Mouse (Mus musculus) large intestine, adult 2 months (tissue): Measurements from ENCODE around the gene Rab25. TPM values are rescaled to one million over a fixed set of nuclear protein-coding genes. Genes with fewer than 3 reads are reported as not detected.

ENCODE experiments used
- DNase-seq: peaks from one replicate; pipeline ENCODE4 v3.0.0-alpha.2; 2012; ENCODE audit warnings: low read depth, low spot score
- WGBS: fragments of 180-500 bp; shearing (Covaris S2); methylation state at CpG from one replicate; pipeline ENCODE4 v1.1.7; 2018; 5-methylcytosine and 5-hydroxymethylcytosine counted together
- polyA plus RNA-seq: library from polyadenylated mRNA; depleted of rRNA; stranded (reverse); fragments of >200 nt; gene quantifications from 2 replicates; pipeline ENCODE4 v1.2.3, GENCODE M21; 2012

Rab25 gene
- polyA plus RNA-seq, 1 experiment = 238 TPM

DNA sequence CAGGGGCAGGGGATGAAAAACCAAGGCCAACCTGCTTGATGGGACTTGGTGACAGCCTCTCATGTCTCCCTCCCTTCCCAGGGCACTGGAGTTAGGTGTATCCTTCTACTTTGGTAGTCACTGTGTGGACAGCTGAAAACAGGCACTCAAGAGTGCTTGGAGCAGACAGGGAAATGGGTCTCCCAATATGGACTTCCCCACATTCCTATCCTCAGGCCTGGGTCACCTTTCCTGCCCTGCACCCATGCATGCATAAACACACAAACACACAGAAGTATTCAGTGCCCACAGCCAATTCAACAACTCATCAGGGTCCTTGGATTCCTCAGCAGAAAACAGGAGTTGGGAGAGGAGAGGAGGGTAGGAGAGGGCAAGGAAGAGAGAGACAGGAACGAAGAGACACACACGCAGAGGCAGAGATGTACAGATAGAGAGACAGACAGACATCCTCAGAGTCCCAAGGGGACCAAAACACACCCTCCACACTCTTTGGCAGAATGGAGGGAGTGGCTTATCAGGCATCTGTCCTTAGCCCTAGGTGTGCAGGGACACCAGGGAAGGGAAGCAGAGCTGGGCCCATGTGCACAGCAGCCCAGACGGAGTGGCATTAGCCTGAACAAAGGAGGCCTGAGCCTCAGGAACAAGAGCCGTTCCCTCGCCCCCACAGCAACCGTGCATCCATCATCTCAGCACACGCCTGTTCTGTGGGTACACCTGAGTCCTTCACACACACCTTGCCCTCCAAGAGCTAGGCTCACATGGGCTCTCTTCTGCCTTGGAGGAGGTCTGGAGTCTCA is 18.7 kb downstream of the Rab25 start:
- WGBS = 73% methylated on average over 7 of the region's 7 CpGs
- no peak for DNase-seq

DNA sequence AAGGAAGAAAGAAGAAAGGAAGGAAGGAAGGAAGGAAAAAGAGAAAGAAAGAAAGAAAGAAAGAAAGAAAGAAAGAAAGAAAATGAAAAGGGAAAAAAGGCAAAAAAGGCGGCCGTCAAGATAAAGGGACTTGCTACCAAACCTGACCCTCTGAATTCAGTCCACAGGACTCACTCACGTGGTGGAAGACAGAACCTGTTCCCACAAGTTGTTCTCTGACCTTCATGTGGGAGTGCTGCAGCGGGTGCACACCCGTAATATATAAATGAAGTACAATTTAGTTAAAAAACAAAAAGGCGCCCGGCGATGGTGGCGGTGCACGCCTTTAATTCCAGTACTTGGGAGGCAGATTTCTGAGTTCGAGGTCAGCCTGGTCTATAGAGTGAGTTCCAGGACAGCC is 19.5 kb downstream of the Rab25 start:
- no peak for DNase-seq

DNA sequence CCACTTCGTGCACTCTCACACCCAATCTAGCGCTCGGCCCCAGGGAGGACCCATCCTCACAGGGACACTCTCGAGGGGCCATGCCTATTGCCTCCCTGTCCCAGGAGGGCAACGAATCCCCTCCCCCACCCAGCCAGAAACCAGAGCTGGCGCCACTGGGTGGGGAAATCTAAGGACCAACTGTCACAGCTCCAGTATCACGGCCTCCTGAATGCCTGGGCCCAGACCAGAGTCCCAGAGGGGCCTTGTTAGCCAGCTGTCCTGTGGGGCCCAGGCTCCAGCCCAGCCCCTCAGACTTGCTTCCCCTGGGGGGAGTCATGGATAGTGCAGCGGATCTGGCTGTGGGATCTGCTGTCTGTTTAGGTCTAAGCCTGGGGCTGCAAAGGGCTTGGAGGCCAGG is 20.5 kb downstream of the Rab25 start:
- no peak for DNase-seq
- WGBS = 77% methylated on average over 8 of the region's 8 CpGs

More for the DNA sequence above, 19.5 kb downstream of the Rab25 start:
- WGBS = 64% methylated on average over 11 of the region's 11 CpGs

DNA sequence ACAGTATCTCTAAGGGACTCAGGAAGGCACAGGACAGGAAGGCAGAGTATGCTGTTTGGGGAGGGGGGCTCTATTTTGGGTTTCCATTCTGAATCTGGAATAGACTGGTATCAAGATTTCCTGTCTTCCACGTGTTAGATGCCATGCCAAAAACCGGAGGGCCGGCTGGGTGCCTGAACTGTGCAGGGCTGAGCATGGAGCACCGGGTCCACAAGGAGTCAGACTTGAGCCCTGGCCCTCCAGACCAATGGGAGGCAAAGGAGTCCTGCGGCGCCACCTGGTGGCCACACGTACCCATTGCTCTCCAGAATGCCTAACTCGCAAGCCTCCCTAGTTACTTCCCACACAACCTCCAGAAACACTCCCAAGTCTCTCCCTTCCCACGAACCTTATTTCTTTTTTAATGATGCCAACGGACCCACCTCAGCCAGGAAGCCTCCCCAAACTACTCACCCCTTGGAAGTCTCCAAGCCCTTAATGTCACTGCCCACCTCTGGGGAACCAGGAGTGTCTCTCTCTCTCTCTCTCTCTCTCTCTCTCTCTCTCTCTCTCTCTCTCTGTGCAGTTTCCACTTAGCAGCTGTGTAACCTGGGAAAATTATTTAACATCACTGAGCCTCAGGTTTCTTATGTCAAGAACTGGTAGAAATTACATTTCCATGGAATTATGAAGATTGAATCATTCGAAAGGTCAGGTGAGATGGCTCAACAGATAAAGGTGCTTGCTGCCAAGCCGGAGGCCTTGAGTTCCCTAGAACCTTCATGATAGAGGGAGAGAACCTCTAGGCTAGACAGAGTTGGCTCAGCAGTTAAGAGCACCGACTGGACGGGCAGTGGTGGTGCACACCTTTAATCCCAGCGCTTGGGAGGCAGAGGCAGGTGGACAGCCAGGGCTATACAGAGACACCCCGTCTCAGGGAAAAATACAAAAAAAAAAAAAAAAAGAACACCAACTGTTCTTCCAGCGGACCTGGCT is 21.7 kb downstream of the Rab25 start:
- no peak for DNase-seq
- 35% methylated on average over 17 of the region's 17 CpGs for WGBS

DNA sequence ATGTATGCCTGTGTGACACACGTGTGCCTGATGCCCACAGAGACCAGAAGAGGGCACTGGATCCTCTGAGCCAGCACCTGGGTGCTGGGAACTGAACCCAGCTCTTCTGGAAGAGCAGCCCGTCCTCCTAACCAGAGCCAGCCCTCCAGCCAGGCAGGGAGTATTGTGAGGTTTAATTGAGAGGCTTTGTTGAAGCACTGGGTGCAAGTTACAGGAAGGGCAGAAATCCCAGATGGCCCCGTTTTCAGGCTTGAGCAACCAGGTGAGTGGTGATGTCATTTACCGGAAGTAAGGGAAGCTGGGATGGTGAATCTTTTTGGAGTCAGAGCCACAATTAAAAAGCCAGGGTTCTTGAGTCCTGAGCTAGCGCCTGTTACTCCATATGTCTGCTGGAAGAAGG is 23.1 kb downstream of the Rab25 start:
- DNase-seq = no peak
- WGBS = 88% methylated on average over 5 of the region's 5 CpGs

DNA sequence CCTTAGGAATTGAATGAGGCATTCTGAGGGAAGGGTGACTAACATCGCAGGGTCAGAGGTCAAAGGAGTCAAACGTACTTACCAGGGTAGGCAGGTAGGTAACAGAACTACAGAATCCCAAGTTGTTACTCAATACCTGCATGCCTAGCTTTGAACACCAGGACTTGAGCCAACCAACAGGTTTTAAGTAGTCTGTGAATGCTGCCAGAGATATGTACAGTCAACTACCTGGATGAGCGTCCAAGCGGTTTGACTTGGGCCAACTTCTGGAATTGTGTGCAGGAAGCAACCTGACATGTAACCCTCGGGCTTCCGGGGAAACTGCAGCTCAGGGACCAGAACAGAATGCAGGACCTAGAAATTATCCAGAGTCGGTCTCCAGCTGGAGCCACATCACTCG is 25.1 kb downstream of the Rab25 start:
- DNase-seq = no peak
- WGBS = 74% methylated on average over 8 of the region's 8 CpGs

DNA sequence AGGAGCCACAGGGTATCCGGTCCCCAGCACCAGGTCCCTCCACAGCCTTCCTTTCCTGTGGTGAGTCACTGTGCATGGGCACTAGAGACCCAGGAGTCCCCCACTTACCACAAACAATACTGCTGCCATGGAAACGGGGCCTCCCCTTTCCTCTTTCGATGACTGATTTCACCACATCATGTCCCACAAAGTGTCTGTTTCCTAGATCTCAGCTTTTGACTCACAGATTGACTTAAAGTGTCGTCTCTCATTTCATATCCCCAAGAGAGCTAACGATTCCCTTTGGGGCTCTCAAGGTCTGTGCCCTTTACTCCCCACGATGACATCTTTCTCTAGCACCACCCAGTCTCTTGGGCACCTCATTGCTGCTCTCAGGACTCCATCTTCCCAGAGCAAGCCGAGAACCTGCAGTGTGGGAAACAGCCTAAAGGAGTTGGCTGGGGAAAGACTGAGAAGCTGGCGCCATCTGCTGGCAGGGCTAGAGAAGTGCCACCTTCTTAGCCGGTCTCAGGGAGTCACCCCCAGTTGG is 26.2 kb downstream of the Rab25 start:
- 28% methylated on average over 9 of the region's 9 CpGs for WGBS
- DNase-seq = no peak

DNA sequence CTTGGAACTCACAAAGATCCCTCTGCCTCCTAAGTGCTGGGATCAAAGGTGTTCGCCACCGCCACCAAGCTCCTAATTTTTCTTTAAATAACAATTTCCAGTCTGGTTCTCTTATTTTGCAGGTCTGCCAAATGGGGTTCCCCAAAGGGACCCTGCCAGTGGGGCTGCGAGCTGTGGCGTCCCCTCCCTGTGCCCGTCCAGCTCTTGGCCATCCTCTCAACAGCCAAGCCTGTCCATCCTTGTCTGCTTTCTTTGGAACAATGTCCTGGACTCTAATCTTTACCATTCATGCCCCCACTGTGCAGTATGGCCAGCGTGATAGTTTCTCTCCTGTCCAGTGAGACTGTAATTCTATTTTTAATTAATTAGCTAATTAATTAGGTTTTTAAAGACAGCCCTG is 26.9 kb downstream of the Rab25 start:
- WGBS = 97% methylated on average over 6 of the region's 6 CpGs
- DNase-seq = no peak

DNA sequence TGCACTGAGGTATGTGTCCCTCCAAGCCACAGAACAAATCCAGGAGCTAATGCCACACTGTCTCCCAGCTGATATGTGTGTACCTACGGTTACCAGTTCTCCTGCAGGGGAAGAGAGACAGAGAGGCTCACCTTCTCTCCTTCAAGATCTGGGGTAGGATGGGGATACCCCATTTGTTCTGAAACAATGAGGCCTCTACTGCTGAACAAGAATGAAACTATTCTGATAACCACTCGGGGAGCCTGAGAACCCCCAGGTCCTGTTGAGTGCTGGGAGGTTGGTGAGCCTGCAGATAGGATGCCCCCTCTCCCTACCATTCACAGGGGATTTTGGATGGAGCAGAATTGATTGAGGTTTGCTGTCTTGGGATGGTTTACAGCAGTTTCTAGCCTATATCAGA is 28.0 kb downstream of the Rab25 start:
- no peak for DNase-seq
- 92% methylated on average over 2 of the region's 2 CpGs for WGBS

DNA sequence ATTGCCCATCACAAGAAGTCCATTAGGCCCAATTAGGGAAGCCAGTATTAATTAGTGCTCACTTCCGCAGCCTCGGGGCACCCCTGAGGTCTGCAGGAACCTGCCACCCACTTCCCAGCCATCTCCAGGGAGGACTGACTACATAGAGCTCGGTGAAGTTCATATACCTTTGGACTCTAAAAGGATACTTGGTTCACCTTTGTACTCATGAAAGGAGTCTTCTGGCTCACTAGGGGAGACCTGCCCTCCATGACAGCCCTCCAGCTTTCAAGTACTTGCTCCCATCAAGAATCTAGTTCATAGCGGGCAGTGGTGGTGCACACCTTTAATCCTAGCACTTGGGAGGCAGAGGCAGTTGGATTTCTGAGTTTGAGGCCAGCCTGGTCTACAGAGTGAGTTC is 29.7 kb downstream of the Rab25 start:
- DNase-seq = no peak
- 67% methylated on average over 4 of the region's 4 CpGs for WGBS

DNA sequence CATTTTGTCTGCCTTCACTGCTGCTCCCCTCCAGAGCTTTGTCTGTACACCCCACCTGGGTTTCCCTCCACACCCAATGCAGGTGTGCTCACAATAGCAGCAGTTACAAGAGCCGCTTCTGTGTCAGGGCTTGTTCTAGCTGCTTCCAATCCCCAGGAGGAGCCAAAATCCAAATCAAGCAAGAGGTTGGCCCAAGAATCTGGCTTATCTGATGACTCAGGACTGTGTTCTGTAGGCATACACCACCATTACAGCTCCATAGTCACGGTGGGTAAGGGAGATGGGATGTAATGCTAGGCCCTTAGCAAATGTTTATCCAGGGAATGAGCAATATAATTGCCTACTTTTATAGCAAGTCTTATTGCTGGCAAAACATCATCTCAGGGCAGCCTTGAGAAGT is 31.7 kb downstream of the Rab25 start:
- no peak for DNase-seq
- WGBS = 33% methylated on average over 2 of the region's 2 CpGs

DNA sequence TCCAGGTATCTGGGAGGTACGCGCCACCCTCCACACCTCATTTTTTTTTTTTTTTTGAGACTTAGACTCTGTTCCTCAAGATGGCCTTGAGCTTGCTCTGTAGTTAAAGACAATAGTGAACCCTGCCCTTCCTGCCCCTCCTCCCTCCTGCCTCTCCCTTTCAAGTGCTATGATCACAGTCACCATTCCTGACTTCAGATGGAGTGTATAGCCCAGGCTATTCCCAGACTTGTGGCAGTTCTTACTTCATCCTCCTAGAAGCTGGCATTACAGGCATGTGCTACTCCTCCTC is 33.1 kb downstream of the Rab25 start:
- DNase-seq = no peak

DNA sequence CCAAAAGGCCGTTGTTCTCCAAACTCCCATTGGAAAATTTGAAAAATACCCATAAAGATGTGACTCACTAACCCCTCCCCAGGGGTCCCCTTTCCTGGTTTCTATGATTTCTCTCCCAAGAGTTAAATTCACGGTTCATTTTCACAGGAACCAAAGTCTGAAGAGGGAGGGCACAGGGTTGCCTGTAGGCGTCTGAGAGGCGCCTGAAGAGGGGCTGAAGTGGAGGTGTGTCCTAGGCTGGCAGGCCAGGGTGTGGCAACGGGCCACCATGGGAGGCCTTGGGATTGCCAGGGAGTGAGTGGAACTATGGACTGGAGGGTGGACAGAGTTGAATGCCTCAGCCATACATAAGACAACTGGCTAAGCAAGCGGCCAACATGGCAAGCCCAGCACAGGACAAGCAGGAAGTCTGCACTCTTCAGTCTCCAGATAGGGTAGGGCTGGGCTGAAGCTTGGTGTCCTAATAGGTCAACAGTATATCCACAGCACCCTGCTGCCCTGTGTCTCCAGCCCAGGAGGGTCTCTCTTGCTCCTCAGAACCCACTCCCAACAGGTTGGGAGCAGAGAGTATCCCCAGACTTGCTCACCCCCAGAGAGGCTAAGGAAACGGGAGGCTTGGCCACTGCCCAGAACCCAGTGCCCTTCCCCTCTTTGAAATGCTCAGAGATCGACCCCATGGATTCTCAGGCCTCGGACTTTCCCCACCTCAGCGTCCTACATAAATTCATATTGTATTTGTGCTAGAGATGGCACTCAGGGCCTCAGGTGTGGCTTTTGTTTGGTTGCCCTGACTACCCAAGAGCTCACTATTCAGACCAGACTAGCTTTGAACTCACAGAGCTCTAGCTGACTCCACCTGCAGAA is 33.6 kb downstream of the Rab25 start:
- DNase-seq = no peak
- WGBS = 32% methylated on average over 10 of the region's 10 CpGs

More for the DNA sequence above, 33.1 kb downstream of the Rab25 start:
- 46% methylated on average over 2 of the region's 2 CpGs for WGBS

DNA sequence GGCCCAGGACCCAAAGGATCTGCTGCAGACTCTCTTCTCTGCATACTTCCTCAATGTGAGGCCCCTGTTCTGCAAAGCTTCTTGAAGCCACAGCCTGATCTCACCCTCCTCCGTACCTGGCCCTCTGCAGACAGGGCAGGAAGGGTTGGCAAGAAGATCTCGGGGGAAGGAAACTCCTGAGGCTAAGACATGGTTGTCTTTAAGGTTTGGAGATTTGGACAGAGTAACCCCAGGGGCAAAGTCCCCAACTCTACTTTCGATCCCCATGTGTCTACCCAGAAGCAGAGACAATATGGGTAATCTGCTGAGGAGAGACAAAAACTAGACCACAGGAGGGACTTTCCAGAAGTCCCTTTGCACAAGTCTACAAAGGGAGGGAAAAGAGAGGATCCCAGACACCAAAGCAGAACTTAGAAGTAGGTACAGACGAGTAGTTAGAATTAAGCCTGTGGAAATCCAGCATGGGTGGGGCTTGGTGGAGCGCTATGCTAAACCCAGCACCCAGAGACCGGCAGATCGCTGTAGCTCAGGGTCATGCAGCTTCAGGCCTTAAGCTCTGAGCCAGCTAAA is 34.5 kb downstream of the Rab25 start:
- no peak for DNase-seq
- 31% methylated on average over 7 of the region's 7 CpGs for WGBS

DNA sequence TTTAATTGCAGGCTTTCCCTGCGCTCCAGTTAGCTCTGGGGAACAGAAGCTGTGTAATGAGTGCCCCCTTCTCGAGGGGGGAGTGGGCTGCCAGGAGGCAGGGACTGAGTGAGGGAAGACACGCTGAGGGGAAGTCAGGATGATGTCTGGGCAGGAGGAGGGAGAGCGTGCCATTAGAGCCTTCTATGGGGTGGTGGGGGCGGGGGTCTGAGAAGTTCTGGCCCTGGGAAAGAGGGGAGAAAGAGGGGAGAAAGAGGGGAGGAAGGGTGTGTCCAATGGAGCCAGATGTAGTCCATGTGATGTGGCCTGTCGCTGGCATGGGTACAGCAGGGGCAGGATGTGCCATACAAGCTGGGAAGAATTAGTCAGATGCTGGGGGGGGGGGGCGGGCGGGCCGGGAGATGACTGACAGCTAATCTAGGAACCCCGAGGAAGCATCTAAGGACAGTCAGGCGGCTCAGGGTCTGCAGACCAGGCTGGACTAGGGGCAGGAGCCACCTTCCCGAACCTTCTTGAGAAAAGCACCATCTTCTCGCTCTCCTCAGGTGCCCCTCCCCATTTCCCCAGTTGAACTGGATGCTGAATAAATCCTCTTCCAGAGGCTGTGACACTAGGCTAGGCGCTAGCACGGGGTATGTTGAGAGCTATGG is 35.1 kb downstream of the Rab25 start:
- no peak for DNase-seq
- WGBS = 32% methylated on average over 15 of the region's 15 CpGs

DNA sequence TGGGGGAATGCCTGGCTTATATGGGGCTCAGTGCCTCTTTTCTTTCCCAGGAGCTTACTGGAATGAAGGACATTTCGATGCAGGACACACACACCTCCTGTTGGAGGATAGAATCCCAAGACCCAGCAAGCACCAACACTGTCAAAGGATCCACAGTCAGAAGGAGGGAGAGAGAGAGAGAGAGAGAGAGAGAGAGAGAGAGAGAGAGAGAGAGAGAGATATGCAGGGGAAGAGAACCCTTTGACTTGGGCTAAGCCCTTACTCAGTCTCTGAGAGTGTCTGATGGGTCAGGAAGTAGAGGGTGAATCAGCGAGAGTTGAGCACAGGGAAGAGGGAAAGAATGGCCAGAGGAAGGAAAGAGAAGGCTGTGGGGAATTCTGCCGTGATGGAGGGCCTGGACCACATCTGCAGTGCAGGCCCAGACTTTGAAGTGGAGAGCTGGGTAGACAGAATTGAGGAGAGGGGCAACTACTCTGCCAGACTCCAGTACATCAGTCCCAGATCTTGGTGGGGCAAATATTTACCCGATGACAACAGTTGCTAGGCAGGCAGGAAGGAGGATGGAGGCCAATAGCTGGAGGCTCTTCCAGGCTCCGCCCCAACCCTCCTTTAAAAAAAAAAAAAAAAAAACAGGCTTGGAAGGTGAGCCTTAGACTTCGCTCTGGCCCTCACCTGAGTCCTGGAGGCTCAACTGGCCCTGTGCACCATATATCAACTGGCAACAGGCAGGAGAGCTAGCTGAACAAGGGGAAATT is 35.8 kb downstream of the Rab25 start:
- no peak for DNase-seq
- WGBS = 26% methylated on average over 6 of the region's 6 CpGs

DNA sequence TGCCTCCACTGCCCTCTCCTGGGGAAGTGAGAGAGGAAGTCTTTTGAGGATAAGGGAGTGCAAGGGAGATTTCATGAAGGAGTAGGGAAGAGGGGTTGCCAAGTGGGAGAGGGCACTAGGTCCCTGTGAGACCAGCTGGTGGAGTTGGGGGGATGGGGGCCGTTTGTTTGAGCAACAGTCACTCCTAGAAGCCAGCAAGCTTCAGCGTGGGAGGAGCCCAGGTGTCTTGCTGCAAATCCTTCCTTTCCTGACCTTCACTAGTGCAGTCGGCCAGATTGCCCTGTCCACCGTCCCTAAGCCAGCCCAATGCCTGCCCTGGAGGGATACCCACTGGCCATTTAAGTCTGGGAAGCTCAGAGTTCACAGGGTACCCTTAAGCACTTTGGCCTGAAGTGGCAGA is 36.5 kb downstream of the Rab25 start:
- DNase-seq = no peak
- 32% methylated on average over 4 of the region's 4 CpGs for WGBS
